Mouse (Mus musculus) bone marrow, adult 2 months (tissue): Measurements from ENCODE around the gene Colgalt2.

Source experiments
- CTCF ChIP-seq: fragments of 200-500 bp; IDR thresholded peaks from 2 replicates; pipeline ENCODE4 v1.5.1; 2011; ENCODE audit warnings: low read length, control low read depth; ENCODE audit not compliant: control insufficient read depth, insufficient read depth
- POLR2A ChIP-seq: fragments of 200-500 bp; IDR thresholded peaks from 2 replicates; pipeline ENCODE4 v1.6.1; 2011; ENCODE audit warnings: low read depth, mild to moderate bottlenecking, control low read depth, low read length, borderline replicate concordance; ENCODE audit not compliant: control insufficient read depth

DNA sequence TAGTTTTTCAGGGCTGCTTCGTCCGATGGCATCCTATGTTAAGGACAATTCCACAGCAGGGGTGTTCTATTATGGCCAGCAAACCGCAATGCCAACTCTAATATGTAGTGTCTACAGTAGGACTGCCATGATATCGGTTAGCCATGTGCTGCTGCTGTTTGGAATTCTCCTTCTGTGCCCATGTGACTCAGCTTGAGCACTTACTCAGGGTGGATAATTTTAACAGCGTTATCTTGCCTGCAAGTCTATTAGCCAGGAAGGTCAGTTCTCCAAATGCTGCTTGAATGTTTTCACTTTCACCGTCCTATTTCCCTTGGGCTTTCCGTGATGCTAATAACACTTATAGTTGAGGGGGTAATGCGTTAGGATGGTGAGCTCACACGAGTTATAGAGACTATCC lies 126.5 kb downstream of the Colgalt2 start:
- TF ChIP-seq CTCF (no peak), POLR2A (no peak)
